Mouse (Mus musculus) limb, embryonic 12.5 days (tissue): Measurements from ENCODE around the gene Fgd6. TPM values are rescaled to one million over a fixed set of nuclear protein-coding genes. Genes with fewer than 3 reads are reported as not detected.

Experiments used
- ATAC-seq: fragments of 200-750 bp; cut with Nextera tagmentation; 2 replicates; pipeline ENCODE4 v1.8.0; 2017; ENCODE audit warnings: low read depth, moderate TSS enrichment; ENCODE audit not compliant: insufficient number of reproducible peaks, insufficient read depth, low FRiP score, low TSS enrichment
- H3K27ac ChIP-seq: fragments of 300-500 bp; sonication (generic); 2 replicates; pipeline ENCODE4 v1.5.1; 2016; ENCODE audit warnings: mild to moderate bottlenecking, moderate library complexity
- H3K27me3 ChIP-seq: fragments of 300-500 bp; sonication (generic); 2 replicates; pipeline ENCODE4 v1.6.1; 2016; ENCODE audit warnings: mild to moderate bottlenecking, moderate library complexity
- H3K36me3 ChIP-seq: fragments of 300-500 bp; sonication (generic); 2 replicates; pipeline ENCODE4 v1.6.1; 2016; ENCODE audit warnings: mild to moderate bottlenecking, moderate library complexity
- H3K4me1 ChIP-seq: fragments of 300-500 bp; sonication (generic); replicated peaks from 2 replicates; pipeline ENCODE4 v1.6.1; 2016
- H3K4me2 ChIP-seq: fragments of 300-500 bp; sonication (generic); 2 replicates; pipeline ENCODE4 v1.6.1; 2016; ENCODE audit warnings: mild to moderate bottlenecking, moderate library complexity
- H3K4me3 ChIP-seq: fragments of 300-500 bp; sonication (generic); replicated peaks from 2 replicates; pipeline ENCODE4 v1.5.1; 2016; ENCODE audit warnings: mild to moderate bottlenecking
- H3K9ac ChIP-seq: fragments of 300-500 bp; sonication (generic); replicated peaks from 2 replicates; pipeline ENCODE4 v1.6.1; 2016; ENCODE audit warnings: mild to moderate bottlenecking, moderate library complexity
- H3K9me3 ChIP-seq: fragments of 300-500 bp; sonication (generic); 2 replicates; pipeline ENCODE4 v1.6.1; 2016; ENCODE audit warnings: mild to moderate bottlenecking, moderate library complexity
- WGBS: fragments of 180-500 bp; shearing (Covaris S2); methylation state at CpG from one replicate; pipeline ENCODE4 v1.1.7; 2016; 5-methylcytosine and 5-hydroxymethylcytosine counted together
- polyA plus RNA-seq: library from polyadenylated mRNA; unstranded; fragments of >200 nt; fragmentation: Nextera tagmentation; extraction: Ambion mirVana; gene quantifications from 2 replicates; pipeline ENCODE4 v1.2.1, GENCODE M21; 2016

Gene Fgd6
- polyA plus RNA-seq, 1 experiment from 2014 or later = 4.6 TPM

GRCm38 (mm10) chr10:94020587-94020986 is 15.2 kb upstream of the Fgd6 start:
- peaks cover 13% of the 10 kb centered on the region; the same call in 1 of the 2 replicates for H3K36me3 ChIP-seq
- H3K4me2 ChIP-seq = no peak overlapping the region
- peaks cover 4% of the 10 kb centered on the region; the same call in 1 of the 2 replicates for H3K4me1 ChIP-seq
- H3K27ac ChIP-seq = no peak overlapping the region
- no peak overlapping the region for H3K9ac ChIP-seq
- H3K9me3 ChIP-seq = no peaks in the 10 kb centered on the region
- no peak overlapping the region for H3K4me3 ChIP-seq
- no peaks in the 10 kb centered on the region for H3K27me3 ChIP-seq
- whole genome bisulfite sequencing = 83% methylated on average over 5 of the region's 5 CpGs
- ATAC-seq = no peak

DNA sequence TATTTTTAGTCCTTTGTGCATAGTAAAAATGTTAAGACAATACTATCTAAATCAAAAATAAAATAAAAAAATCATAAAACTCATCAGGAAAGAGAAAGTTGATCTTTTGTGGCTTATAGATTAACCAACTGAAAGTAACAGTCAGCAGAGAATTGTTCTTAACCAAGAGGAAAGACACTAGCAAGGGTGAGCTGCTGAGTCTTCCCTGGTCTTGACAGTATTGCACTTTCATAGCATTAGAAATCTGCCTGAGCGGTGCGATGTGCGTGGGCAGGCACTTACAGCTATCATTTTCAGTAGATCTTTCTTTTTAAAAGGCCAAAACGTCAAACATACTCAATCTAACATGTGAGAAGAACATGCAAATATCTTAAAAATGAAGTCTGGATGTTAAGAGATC is 14.7 kb upstream of the Fgd6 start:
- no peak overlapping the region for H3K4me3 ChIP-seq
- H3K9ac ChIP-seq = no peak overlapping the region
- no peak overlapping the region for H3K27ac ChIP-seq
- no peaks in the 10 kb centered on the region for H3K9me3 ChIP-seq
- ATAC-seq = no peak
- H3K4me1 ChIP-seq = peaks cover 4% of the 10 kb centered on the region; the same call in 1 of the 2 replicates
- no peak overlapping the region for H3K4me2 ChIP-seq
- 92% methylated on average over 4 of the region's 4 CpGs for WGBS
- H3K36me3 ChIP-seq = peaks cover 15% of the 10 kb centered on the region; the same call in 1 of the 2 replicates
- H3K27me3 ChIP-seq = no peaks in the 10 kb centered on the region

DNA sequence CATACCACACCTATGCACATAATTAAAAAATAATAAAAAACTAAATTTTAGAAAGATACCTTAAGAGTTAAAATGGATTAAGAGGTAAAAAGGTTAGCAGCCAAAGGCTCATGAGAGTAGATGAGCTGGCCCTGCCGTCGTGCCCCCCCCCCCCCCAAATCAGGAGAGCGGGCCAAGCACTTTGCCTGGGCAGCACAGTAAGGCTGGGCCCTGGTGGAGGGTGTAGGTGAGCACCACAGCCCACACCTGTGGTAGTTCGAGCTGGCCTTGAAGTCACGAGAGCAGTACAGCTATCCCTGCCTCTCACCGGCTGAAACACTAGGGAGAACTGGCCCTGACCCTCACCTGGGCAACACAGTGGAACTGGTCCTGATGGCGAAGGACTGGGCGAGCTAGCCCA is 10.7 kb upstream of the Fgd6 start:
- Histone ChIP-seq H3K4me2 (no peak overlapping the region), H3K4me3 (no peak overlapping the region), H3K36me3 (peaks cover 29% of the 10 kb centered on the region; the same call in 1 of the 2 replicates), H3K27me3 (no peaks in the 10 kb centered on the region), H3K9ac (no peak overlapping the region), H3K27ac (no peak overlapping the region), H3K4me1 (no peaks in the 10 kb centered on the region; the same call in 1 of the 2 replicates), H3K9me3 (no peaks in the 10 kb centered on the region)
- 92% methylated on average over 8 of the region's 8 CpGs for WGBS
- ATAC-seq = no peak

- H3K4me1 ChIP-seq = no peaks in the 10 kb centered on the region
- no peaks in the 10 kb centered on the region for H3K9me3 ChIP-seq
- 74% methylated on average over 6 of the region's 6 CpGs for WGBS
- H3K4me2 ChIP-seq = no peak overlapping the region
- H3K36me3 ChIP-seq = peaks cover 31% of the 10 kb centered on the region; the same call in 1 of the 2 replicates
- H3K27me3 ChIP-seq = no peaks in the 10 kb centered on the region
- H3K4me3 ChIP-seq = no peak overlapping the region
- no peak overlapping the region for H3K27ac ChIP-seq
- no peak overlapping the region for H3K9ac ChIP-seq
- no peak for ATAC-seq
These were observed 7.3 kb upstream of the Fgd6 start for GRCm38 (mm10) chr10:94028493-94028892.

DNA sequence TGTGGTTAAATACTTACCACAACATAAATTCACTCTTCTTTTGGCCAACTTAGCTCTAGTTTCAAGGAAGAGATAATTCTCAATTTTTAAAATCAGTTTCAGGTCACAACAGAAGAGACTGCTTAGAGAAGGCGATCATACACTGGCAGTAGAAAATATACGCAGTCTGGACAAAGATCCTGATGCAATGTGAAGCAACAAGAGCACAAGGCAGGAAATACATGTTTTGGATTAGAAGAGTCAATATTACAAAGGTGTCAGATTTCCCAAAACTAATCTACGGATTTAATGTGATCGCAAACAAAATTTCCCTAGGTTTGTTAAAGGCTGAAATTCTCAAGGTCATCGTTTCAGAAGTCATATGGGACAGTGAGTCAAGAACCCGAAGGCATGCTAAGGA is 4.6 kb upstream of the Fgd6 start:
- Histone ChIP-seq H3K4me3 (no peak overlapping the region), H3K9me3 (no peaks in the 10 kb centered on the region), H3K27ac (no peak overlapping the region), H3K4me2 (no peak overlapping the region), H3K36me3 (peaks cover 16% of the 10 kb centered on the region; the same call in 1 of the 2 replicates), H3K27me3 (no peaks in the 10 kb centered on the region), H3K9ac (no peak overlapping the region), H3K4me1 (peaks cover 8% of the 10 kb centered on the region)
- ATAC-seq = no peak
- 86% methylated on average over 6 of the region's 6 CpGs for WGBS

DNA sequence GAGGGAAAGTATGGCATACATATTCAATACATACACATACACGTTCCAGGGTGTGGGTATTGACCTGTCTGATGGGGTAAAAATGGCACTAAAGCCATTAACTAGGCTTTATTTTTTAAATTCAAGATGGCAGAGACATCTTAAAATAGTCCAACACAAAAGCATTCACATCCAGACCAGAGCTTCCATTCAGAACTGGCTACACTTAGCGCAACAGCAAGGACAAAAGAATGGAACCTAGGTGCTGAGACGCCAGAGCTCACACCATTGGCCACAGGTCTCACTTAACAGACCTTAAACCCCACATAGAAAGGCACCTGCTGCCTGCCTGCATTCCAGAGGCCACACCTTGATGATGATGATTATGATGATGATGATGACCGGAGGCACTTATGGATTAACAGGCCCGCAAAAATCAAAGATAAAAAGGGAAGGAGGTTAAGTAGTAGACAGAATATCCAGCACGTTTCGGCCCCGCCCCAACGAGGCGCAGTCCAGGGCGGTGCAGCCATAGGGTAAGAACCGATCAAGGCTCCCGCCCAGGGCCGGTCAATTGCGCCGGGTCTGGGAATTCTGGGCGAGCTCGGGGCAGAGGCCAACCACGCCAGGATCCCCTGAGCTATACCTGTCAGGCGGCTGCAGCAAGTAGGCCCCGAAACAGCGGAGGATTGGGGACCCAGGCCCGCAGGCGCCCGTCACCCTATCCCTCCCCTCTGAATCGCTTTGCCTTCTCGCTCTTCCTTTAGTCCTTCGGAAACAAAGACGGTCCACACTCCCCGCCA is 734 bp upstream of the Fgd6 start:
- H3K36me3 ChIP-seq = peaks cover 1% of the 10 kb centered on the region; the same call in 1 of the 2 replicates
- no peaks in the 10 kb centered on the region for H3K27me3 ChIP-seq
- peak; percentile 86 for ATAC-seq
- 2% methylated on average over 30 of the region's 30 CpGs for WGBS
- H3K9me3 ChIP-seq = no peaks in the 10 kb centered on the region
- peak overlapping the region; percentile 74 for H3K4me2 ChIP-seq
- peak overlapping the region; percentile 69 for H3K4me3 ChIP-seq
- H3K9ac ChIP-seq = peak overlapping the region; percentile 67
- peaks cover 20% of the 10 kb centered on the region for H3K4me1 ChIP-seq
- H3K27ac ChIP-seq = no peak overlapping the region

GRCm38 (mm10) chr10:94036375-94036758 is 566 bp downstream of the Fgd6 start:
- Histone ChIP-seq H3K27me3 (no peaks in the 10 kb centered on the region), H3K9ac (peak overlapping the region; percentile 84), H3K36me3 (no peaks in the 10 kb centered on the region), H3K9me3 (no peaks in the 10 kb centered on the region), H3K4me1 (peaks cover 20% of the 10 kb centered on the region), H3K27ac (peak overlapping the region; percentile 73), H3K4me2 (peak overlapping the region; percentile 62), H3K4me3 (peak overlapping the region; percentile 69)
- WGBS = under 1% methylated on average over 32 of the region's 32 CpGs
- ATAC-seq = peak; percentile 26; the same call in 1 of the 2 replicates

DNA sequence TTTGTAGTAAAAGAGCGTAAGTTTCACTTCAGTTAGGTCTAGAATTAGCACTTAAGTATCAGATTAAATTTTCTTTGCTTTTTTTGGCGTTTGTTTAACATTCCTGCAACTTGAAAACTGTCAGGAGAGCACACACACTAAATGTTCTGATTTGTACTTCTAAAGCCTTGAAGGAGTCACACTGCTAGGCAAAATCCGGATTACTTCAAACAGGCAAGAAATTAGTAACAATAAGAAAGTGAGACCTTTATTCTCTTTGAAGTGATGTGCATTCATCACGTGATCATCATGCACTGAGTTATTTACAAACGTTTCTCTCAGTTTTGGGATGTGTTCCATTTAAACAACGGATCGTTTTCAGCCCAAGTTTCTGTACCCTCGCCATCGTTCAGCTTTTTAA is 1.4 kb downstream of the Fgd6 start:
- no peak overlapping the region for H3K27ac ChIP-seq
- H3K4me3 ChIP-seq = peak overlapping the region; percentile 69
- WGBS = 45% methylated on average over 9 of the region's 9 CpGs
- H3K36me3 ChIP-seq = no peaks in the 10 kb centered on the region
- ATAC-seq = no peak
- H3K4me1 ChIP-seq = peaks cover 20% of the 10 kb centered on the region
- peak overlapping the region; percentile 62 for H3K4me2 ChIP-seq
- no peak overlapping the region for H3K9ac ChIP-seq
- no peaks in the 10 kb centered on the region for H3K9me3 ChIP-seq
- H3K27me3 ChIP-seq = no peaks in the 10 kb centered on the region

GRCm38 (mm10) chr10:94037596-94037995 is 1.8 kb downstream of the Fgd6 start:
- Histone ChIP-seq H3K4me1 (peaks cover 20% of the 10 kb centered on the region), H3K36me3 (no peaks in the 10 kb centered on the region), H3K9me3 (no peaks in the 10 kb centered on the region), H3K27ac (no peak overlapping the region), H3K27me3 (no peaks in the 10 kb centered on the region), H3K4me3 (no peak overlapping the region), H3K9ac (no peak overlapping the region), H3K4me2 (no peak overlapping the region)
- ATAC-seq = no peak
- WGBS = 78% methylated on average over 4 of the region's 4 CpGs

DNA sequence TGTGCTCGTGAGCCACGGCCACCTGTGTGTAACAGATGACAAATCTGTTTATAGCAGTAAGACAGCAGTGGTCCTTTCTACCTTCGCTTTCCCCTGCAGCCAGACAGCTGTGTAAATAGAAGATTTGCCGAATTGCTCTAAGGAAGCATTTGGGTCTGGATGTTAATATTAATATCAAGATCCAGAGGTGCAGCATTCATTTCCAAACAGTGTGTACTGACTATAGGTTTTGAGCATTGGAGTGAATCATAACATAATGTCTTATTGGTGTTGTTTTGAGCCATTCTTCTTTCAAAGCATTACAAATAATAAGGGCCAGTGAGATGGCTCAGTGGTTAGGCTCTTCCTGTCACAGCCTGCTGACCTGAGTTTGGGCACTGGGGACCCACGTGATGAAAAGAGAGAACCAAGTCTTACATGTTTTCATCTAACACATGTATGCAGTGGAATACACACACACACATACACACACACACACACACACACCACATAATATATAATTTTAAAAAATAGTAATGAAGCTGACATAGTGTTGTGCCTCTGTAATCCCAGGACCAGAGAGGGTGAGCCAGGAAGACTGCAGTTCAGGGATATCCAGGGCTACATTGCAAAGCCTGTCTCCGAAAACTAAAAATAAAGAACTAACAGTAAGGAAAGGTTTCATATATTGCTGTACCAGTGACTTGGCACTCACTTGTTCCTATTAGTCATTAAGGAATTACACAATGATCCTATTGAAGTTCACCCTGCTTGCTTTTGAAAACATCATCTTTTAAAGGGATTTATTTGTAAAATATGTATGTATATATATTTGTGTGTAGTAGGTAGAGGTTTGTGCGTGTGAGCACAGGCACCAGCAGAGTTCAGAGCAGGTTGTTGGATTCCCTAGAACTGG is 2.8 kb downstream of the Fgd6 start:
- Histone ChIP-seq H3K4me2 (no peak overlapping the region), H3K36me3 (peaks cover 5% of the 10 kb centered on the region), H3K9me3 (no peaks in the 10 kb centered on the region), H3K9ac (no peak overlapping the region), H3K4me1 (peaks cover 20% of the 10 kb centered on the region), H3K4me3 (no peak overlapping the region), H3K27ac (no peak overlapping the region), H3K27me3 (no peaks in the 10 kb centered on the region)
- no peak for ATAC-seq
- 70% methylated on average over 7 of the region's 7 CpGs for WGBS

DNA sequence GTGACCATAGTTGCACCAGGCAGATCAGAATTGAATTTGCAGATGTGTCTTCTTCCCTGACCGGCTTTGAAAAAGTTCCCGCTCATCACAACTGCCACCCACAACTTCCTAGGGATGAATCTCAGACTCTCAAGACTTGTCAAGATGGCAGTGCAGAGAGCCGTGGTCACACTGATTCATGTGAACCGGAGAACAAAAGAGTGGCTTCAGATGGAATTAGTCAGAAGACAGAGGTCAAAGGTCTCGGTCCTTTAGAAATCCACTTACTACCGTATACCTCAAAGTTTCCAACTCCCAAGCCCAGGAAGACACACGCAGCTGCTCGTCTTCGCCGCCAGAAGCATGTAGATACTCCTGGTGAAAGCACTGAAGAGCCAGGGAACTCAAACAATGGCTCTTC is 8.1 kb downstream of the Fgd6 start:
- WGBS = 84% methylated on average over 10 of the region's 10 CpGs
- H3K4me2 ChIP-seq = no peak overlapping the region

More for the DNA sequence above, 8.1 kb downstream of the Fgd6 start:
- Histone ChIP-seq H3K4me3 (no peak overlapping the region), H3K9me3 (no peaks in the 10 kb centered on the region), H3K9ac (no peak overlapping the region), H3K27me3 (no peaks in the 10 kb centered on the region), H3K4me1 (peaks cover 8% of the 10 kb centered on the region), H3K36me3 (peaks cover 32% of the 10 kb centered on the region), H3K27ac (no peak overlapping the region)
- no peak for ATAC-seq
